Mouse (Mus musculus): Measurements from ENCODE around the gene Usp17lc. TPM values are rescaled to one million over a fixed set of nuclear protein-coding genes. Genes with fewer than 3 reads are reported as not detected.

The Usp17lc gene
- polyA plus RNA-seq (2015; fragmentation: Illumina TruSeq; extraction: RNeasy Lipid Tissue Mini Kit (QIAGEN cat#74804); ENCODE audit: low read depth, low replicate concordance): not detected

DNA sequence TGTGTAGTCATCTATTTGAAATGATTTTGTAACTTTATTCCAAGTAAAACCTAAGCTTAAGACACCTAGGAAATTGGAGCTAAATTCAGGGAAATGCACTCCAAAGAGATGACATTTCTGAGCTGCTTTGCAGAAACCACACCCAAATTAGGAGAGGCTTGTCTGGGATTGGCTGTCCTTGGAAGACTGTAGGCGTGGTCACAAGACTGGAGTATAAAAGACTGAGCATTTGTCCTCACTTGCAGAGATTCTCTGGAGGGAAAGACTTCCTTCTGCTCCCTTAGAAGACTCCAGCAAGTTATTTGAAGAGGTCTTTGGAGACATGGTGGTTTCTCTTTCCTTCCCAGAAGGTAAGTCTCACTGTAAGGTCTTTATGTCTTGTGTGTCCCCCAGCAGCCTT lies at the start of gene Usp17lc:
Gene Usp17lc, plus strand, starts transcription at position 301 of the 400 bp plus-strand sequence.

DNA sequence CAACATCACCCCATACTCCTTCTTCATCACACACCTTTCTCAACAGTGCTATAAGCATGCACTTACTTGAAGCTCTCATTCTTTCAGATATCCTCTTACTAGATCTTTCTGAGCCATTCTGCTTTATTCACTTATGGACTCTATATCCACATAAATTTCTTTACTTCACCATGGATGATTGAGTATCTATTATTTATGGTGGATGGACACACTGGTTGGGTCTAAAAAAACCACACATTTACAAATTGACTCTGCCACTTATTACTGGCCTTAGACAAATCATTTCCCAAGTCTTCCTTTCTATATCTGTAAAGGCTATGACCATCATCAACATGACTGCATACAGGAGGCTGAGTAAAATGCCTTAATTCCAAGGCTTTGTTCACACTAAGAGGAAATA lies 28.8 kb upstream of the Usp17lc start, which contains the start of gene Olfr603:
Gene Olfr603, minus strand, starts transcription at position 101 of the 400 bp plus-strand sequence.

DNA sequence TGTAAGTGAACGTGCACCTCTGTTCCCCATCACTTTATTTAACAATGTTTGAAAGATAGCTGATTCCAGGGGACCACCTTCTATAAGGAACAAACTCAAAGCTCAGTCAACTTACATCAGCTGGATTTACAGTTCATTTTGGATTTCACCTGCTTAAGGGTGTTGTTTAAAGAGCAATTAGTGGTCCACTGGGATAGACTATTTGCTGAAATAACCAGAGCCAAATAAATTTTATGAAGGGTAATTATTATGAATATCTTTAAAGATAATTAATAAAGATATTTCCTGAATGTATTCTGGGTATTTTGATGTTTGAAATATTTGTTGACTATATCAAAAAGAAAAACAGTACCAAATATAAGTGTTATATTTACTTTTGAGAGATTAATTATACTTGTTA lies 30.5 kb downstream of the Usp17lc start, which contains the start of gene Olfr605:
Gene Olfr605, minus strand, starts transcription at position 101 of the 400 bp plus-strand sequence.

DNA sequence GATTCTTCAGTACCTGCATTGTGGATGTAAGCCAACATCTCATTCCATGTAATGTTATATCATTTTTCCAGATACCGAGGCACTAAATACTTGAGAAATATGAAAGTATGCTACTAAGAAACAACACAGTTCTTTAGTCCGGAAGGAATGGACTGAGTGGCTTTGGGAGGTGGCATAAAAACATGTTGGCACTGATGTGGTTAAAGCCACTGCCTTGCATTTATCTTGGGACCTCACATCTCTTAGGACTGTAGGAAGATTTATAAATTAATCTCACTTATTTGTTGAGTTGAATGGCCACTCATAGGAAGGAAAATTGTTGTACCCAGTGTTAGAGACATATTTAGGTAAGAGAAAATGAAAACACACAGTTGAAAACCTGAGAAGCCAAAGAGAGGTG lies 33.9 kb downstream of the Usp17lc start, which contains the start of gene Olfr606:
Gene Olfr606, plus strand, starts transcription at position 301 of the 400 bp plus-strand sequence.

Other genes starting within 250 kb of the Usp17lc start
- gene Olfr591, start 236.7 kb upstream of the Usp17lc start, polyA plus RNA-seq (2015; fragmentation: Illumina TruSeq; extraction: RNeasy Lipid Tissue Mini Kit (QIAGEN cat#74804); ENCODE audit: low read depth, low replicate concordance): not detected
- gene Olfr592, start 230.3 kb upstream of the Usp17lc start, polyA plus RNA-seq (2015; fragmentation: Illumina TruSeq; extraction: RNeasy Lipid Tissue Mini Kit (QIAGEN cat#74804); ENCODE audit: low read depth, low replicate concordance): not detected
- gene Olfr593, start 203.2 kb upstream of the Usp17lc start, polyA plus RNA-seq (2015; fragmentation: Illumina TruSeq; extraction: RNeasy Lipid Tissue Mini Kit (QIAGEN cat#74804); ENCODE audit: low read depth, low replicate concordance): not detected
- not detected for gene Olfr594, start 198.1 kb upstream of the Usp17lc start, polyA plus RNA-seq (2015; fragmentation: Illumina TruSeq; extraction: RNeasy Lipid Tissue Mini Kit (QIAGEN cat#74804); ENCODE audit: low read depth, low replicate concordance)
- not detected for gene Usp17ld, start 162.6 kb upstream of the Usp17lc start, polyA plus RNA-seq (2015; fragmentation: Illumina TruSeq; extraction: RNeasy Lipid Tissue Mini Kit (QIAGEN cat#74804); ENCODE audit: low read depth, low replicate concordance)
- gene Olfr596, start 109.4 kb upstream of the Usp17lc start, polyA plus RNA-seq (2015; fragmentation: Illumina TruSeq; extraction: RNeasy Lipid Tissue Mini Kit (QIAGEN cat#74804); ENCODE audit: low read depth, low replicate concordance): not detected
- gene Olfr597, start 98.8 kb upstream of the Usp17lc start, polyA plus RNA-seq (2015; fragmentation: Illumina TruSeq; extraction: RNeasy Lipid Tissue Mini Kit (QIAGEN cat#74804); ENCODE audit: low read depth, low replicate concordance): not detected
- gene Olfr598, start 91.5 kb upstream of the Usp17lc start, polyA plus RNA-seq (2015; fragmentation: Illumina TruSeq; extraction: RNeasy Lipid Tissue Mini Kit (QIAGEN cat#74804); ENCODE audit: low read depth, low replicate concordance): not detected
- not detected for gene Olfr599, start 79.2 kb upstream of the Usp17lc start, polyA plus RNA-seq (2015; fragmentation: Illumina TruSeq; extraction: RNeasy Lipid Tissue Mini Kit (QIAGEN cat#74804); ENCODE audit: low read depth, low replicate concordance)
- gene Olfr600, start 65.4 kb upstream of the Usp17lc start, polyA plus RNA-seq (2015; fragmentation: Illumina TruSeq; extraction: RNeasy Lipid Tissue Mini Kit (QIAGEN cat#74804); ENCODE audit: low read depth, low replicate concordance): not detected
- gene Olfr601, start 52.4 kb upstream of the Usp17lc start, polyA plus RNA-seq (2015; fragmentation: Illumina TruSeq; extraction: RNeasy Lipid Tissue Mini Kit (QIAGEN cat#74804); ENCODE audit: low read depth, low replicate concordance): not detected
- not detected for gene Olfr603, start 28.9 kb upstream of the Usp17lc start, polyA plus RNA-seq (2015; fragmentation: Illumina TruSeq; extraction: RNeasy Lipid Tissue Mini Kit (QIAGEN cat#74804); ENCODE audit: low read depth, low replicate concordance)
- gene Olfr605, start 30.4 kb downstream of the Usp17lc start, polyA plus RNA-seq (2015; fragmentation: Illumina TruSeq; extraction: RNeasy Lipid Tissue Mini Kit (QIAGEN cat#74804); ENCODE audit: low read depth, low replicate concordance): not detected
- gene Olfr606, start 34.0 kb downstream of the Usp17lc start, polyA plus RNA-seq (2015; fragmentation: Illumina TruSeq; extraction: RNeasy Lipid Tissue Mini Kit (QIAGEN cat#74804); ENCODE audit: low read depth, low replicate concordance): not detected
- not detected for gene Olfr607, start 49.1 kb downstream of the Usp17lc start, polyA plus RNA-seq (2015; fragmentation: Illumina TruSeq; extraction: RNeasy Lipid Tissue Mini Kit (QIAGEN cat#74804); ENCODE audit: low read depth, low replicate concordance)
- not detected for gene Olfr608, start 54.8 kb downstream of the Usp17lc start, polyA plus RNA-seq (2015; fragmentation: Illumina TruSeq; extraction: RNeasy Lipid Tissue Mini Kit (QIAGEN cat#74804); ENCODE audit: low read depth, low replicate concordance)
- not detected for gene Olfr609, start 83.0 kb downstream of the Usp17lc start, polyA plus RNA-seq (2015; fragmentation: Illumina TruSeq; extraction: RNeasy Lipid Tissue Mini Kit (QIAGEN cat#74804); ENCODE audit: low read depth, low replicate concordance)
- not detected for gene Olfr610, start 97.0 kb downstream of the Usp17lc start, polyA plus RNA-seq (2015; fragmentation: Illumina TruSeq; extraction: RNeasy Lipid Tissue Mini Kit (QIAGEN cat#74804); ENCODE audit: low read depth, low replicate concordance)
- not detected for gene Olfr611, start 105.8 kb downstream of the Usp17lc start, polyA plus RNA-seq (2015; fragmentation: Illumina TruSeq; extraction: RNeasy Lipid Tissue Mini Kit (QIAGEN cat#74804); ENCODE audit: low read depth, low replicate concordance)
- not detected for gene Olfr612, start 127.6 kb downstream of the Usp17lc start, polyA plus RNA-seq (2015; fragmentation: Illumina TruSeq; extraction: RNeasy Lipid Tissue Mini Kit (QIAGEN cat#74804); ENCODE audit: low read depth, low replicate concordance)
- gene Olfr613, start 133.0 kb downstream of the Usp17lc start, polyA plus RNA-seq (2015; fragmentation: Illumina TruSeq; extraction: RNeasy Lipid Tissue Mini Kit (QIAGEN cat#74804); ENCODE audit: low read depth, low replicate concordance): not detected
- gene Olfr615, start 141.0 kb downstream of the Usp17lc start, polyA plus RNA-seq (2015; fragmentation: Illumina TruSeq; extraction: RNeasy Lipid Tissue Mini Kit (QIAGEN cat#74804); ENCODE audit: low read depth, low replicate concordance): not detected
- not detected for gene Olfr616, start 154.1 kb downstream of the Usp17lc start, polyA plus RNA-seq (2015; fragmentation: Illumina TruSeq; extraction: RNeasy Lipid Tissue Mini Kit (QIAGEN cat#74804); ENCODE audit: low read depth, low replicate concordance)
- not detected for gene Olfr617, start 158.0 kb downstream of the Usp17lc start, polyA plus RNA-seq (2015; fragmentation: Illumina TruSeq; extraction: RNeasy Lipid Tissue Mini Kit (QIAGEN cat#74804); ENCODE audit: low read depth, low replicate concordance)
- not detected for gene Olfr618, start 175.0 kb downstream of the Usp17lc start, polyA plus RNA-seq (2015; fragmentation: Illumina TruSeq; extraction: RNeasy Lipid Tissue Mini Kit (QIAGEN cat#74804); ENCODE audit: low read depth, low replicate concordance)
- not detected for gene Olfr619, start 185.5 kb downstream of the Usp17lc start, polyA plus RNA-seq (2015; fragmentation: Illumina TruSeq; extraction: RNeasy Lipid Tissue Mini Kit (QIAGEN cat#74804); ENCODE audit: low read depth, low replicate concordance)
- gene Olfr620, start 197.5 kb downstream of the Usp17lc start, polyA plus RNA-seq (2015; fragmentation: Illumina TruSeq; extraction: RNeasy Lipid Tissue Mini Kit (QIAGEN cat#74804); ENCODE audit: low read depth, low replicate concordance): not detected
- not detected for gene Olfr622, start 227.6 kb downstream of the Usp17lc start, polyA plus RNA-seq (2015; fragmentation: Illumina TruSeq; extraction: RNeasy Lipid Tissue Mini Kit (QIAGEN cat#74804); ENCODE audit: low read depth, low replicate concordance)
- gene Olfr623, start 248.6 kb downstream of the Usp17lc start, polyA plus RNA-seq (2015; fragmentation: Illumina TruSeq; extraction: RNeasy Lipid Tissue Mini Kit (QIAGEN cat#74804); ENCODE audit: low read depth, low replicate concordance): not detected

Measured in brain, adult 10 weeks (tissue).